Comparison of ENCODE assay signal across 9 mouse cellular contexts in the genomic region with DNA sequence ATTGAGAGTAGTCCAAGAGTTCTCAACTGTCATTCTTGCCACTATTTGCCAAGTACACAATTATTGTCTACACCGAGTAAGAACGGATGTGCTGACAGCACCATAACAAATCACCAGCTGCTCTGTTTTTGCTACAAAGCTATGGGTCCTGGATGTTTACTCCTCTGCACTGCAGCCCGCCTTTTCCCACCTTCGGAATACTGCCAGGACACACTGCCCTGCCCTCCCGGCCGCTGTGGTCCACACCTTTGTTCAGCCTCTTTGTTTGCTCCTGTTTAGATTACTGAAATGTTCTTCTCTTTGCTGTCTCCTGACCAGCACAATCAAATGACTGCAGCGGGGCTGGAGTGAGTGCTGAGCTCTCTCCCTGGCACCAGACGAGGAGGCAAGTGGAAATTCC. TPM values are rescaled to one million over a fixed set of nuclear protein-coding genes. Genes with fewer than 3 reads are reported as not detected.
DNase-seq lines count a peak whose midpoint lies in the region; ATAC-seq lines count a peak whose summit lies in the region.
"Had no signal": no experiment of that assay in that cellular context is flagged by ENCODE, and none has a peak within 500 bp of the region (broad histone marks: within the 10 kb centered on the region; RNA-seq: fewer than 3 reads in every experiment).

No protein-coding gene starts in this region.

- H3K27me3 ChIP-seq in intestine, embryonic 14.5 days (replicated peaks; ENCODE audit: control insufficient read depth, insufficient read depth, low read length): no peaks in the 10 kb centered on the region
- no peaks in the 10 kb centered on the region for H3K27me3 ChIP-seq in intestine, embryonic 15.5 days (replicated peaks)
- H3K27me3 ChIP-seq in kidney, embryonic 14.5 days (ENCODE audit: control insufficient read depth, insufficient read depth, low read length): no peaks in the 10 kb centered on the region
- H3K27me3 ChIP-seq in midbrain, embryonic 16.5 days (ENCODE audit: control insufficient read depth, insufficient read depth, low read depth, low read length): no peaks in the 10 kb centered on the region

- H3K4me2 ChIP-seq in intestine, embryonic 14.5 days (ENCODE audit: low read length): no peak overlapping the region
- H3K4me2 ChIP-seq in intestine, embryonic 15.5 days (replicated peaks): no peak overlapping the region
- no peak overlapping the region for H3K4me2 ChIP-seq in kidney, embryonic 14.5 days (replicated peaks; ENCODE audit: low read depth, low read length)
- no peak overlapping the region for H3K4me2 ChIP-seq in midbrain, embryonic 16.5 days (ENCODE audit: low read length)

- H3K9ac ChIP-seq in intestine, embryonic 14.5 days (ENCODE audit: low read length): no peak overlapping the region
- H3K9ac ChIP-seq in intestine, embryonic 15.5 days: no peak overlapping the region
- H3K9ac ChIP-seq in kidney, embryonic 14.5 days (ENCODE audit: low read depth, low read length): no peak overlapping the region
- no peak overlapping the region for H3K9ac ChIP-seq in midbrain, embryonic 16.5 days (ENCODE audit: low read depth, low read length)

- H3K4me1 ChIP-seq in intestine, embryonic 14.5 days (replicated peaks; ENCODE audit: control insufficient read depth, insufficient read depth, low read length): no peaks in the 10 kb centered on the region
- H3K4me1 ChIP-seq in intestine, embryonic 15.5 days (replicated peaks): no peaks in the 10 kb centered on the region
- 0 out of 2 replicates have a peak, but pooled peaks cover 2% of the 10 kb centered on the region for H3K4me1 ChIP-seq in kidney, embryonic 14.5 days (ENCODE audit: control insufficient read depth, insufficient read depth, low read length)
- no peaks in the 10 kb centered on the region for H3K4me1 ChIP-seq in midbrain, embryonic 16.5 days (ENCODE audit: control insufficient read depth, insufficient read depth, low read length)

- H3K36me3 ChIP-seq in intestine, embryonic 14.5 days (ENCODE audit: control insufficient read depth, insufficient read depth, low read length): peaks cover 77% of the 10 kb centered on the region
- peaks cover 10% of the 10 kb centered on the region; the same call in 1 of the 2 replicates for H3K36me3 ChIP-seq in intestine, embryonic 15.5 days
- peaks cover 79% of the 10 kb centered on the region for H3K36me3 ChIP-seq in kidney, embryonic 14.5 days (ENCODE audit: control insufficient read depth, insufficient read depth, low read length)
- H3K36me3 ChIP-seq in midbrain, embryonic 16.5 days (ENCODE audit: control insufficient read depth, insufficient read depth, low read length): peaks cover 15% of the 10 kb centered on the region

- no peak for ATAC-seq in intestine, embryonic 14.5 days (replicated peaks; ENCODE audit: low FRiP score, low TSS enrichment, low read depth)
- no peak for ATAC-seq in intestine, embryonic 15.5 days
- ATAC-seq in kidney, embryonic 14.5 days (ENCODE audit: low FRiP score, low TSS enrichment): no peak
- no peak for ATAC-seq in midbrain, embryonic 16.5 days
- no peak for ATAC-seq in cerebellum, adult (ENCODE audit: insufficient number of reproducible peaks, low FRiP score, low TSS enrichment)

- DNase-seq in intestine, embryonic 14.5 days (ENCODE audit: low spot score): no peak
- peak; percentile 15 for DNase-seq in heart, adult 8-10 months (ENCODE audit: low spot score)
- no peak for DNase-seq in thymus, postnatal 14 days
- no peak for DNase-seq in cerebellum, postnatal 14 days
- DNase-seq: retina, postnatal 1 day had no signal

- no peaks in the 10 kb centered on the region for H3K9me3 ChIP-seq in intestine, embryonic 14.5 days (ENCODE audit: control insufficient read depth, low read length)
- no peaks in the 10 kb centered on the region for H3K9me3 ChIP-seq in intestine, embryonic 15.5 days
- H3K9me3 ChIP-seq in kidney, embryonic 14.5 days (ENCODE audit: control insufficient read depth, low read length): no peaks in the 10 kb centered on the region
- H3K9me3 ChIP-seq in midbrain, embryonic 16.5 days (replicated peaks; ENCODE audit: control insufficient read depth, low read length, poor library complexity, severe bottlenecking): no peaks in the 10 kb centered on the region

- 42% methylated on average over 8 of the region's 8 CpGs for WGBS in intestine, embryonic 14.5 days
- WGBS in intestine, embryonic 15.5 days: 45% methylated on average over 8 of the region's 8 CpGs
- WGBS in kidney, embryonic 14.5 days: 61% methylated on average over 8 of the region's 8 CpGs
- WGBS in midbrain, embryonic 16.5 days: 76% methylated on average over 8 of the region's 8 CpGs

- peak overlapping the region; percentile 22; the same call in 1 of the 2 replicates for H3K27ac ChIP-seq in intestine, embryonic 14.5 days (ENCODE audit: low read depth)
- no peak overlapping the region for H3K27ac ChIP-seq in intestine, embryonic 15.5 days
- H3K27ac ChIP-seq in kidney, embryonic 14.5 days (ENCODE audit: low read depth, low read length): peak overlapping the region; percentile 42; the same call in 1 of the 2 replicates
- peak overlapping the region; percentile 22; the same call in 1 of the 2 replicates for H3K27ac ChIP-seq in midbrain, embryonic 16.5 days (ENCODE audit: low read length)

- no peak overlapping the region for H3K4me3 ChIP-seq in intestine, embryonic 14.5 days (ENCODE audit: low read depth, low read length)
- H3K4me3 ChIP-seq in intestine, embryonic 15.5 days (replicated peaks): no peak overlapping the region
- H3K4me3 ChIP-seq in kidney, embryonic 14.5 days (ENCODE audit: low read length): no peak overlapping the region
- H3K4me3 ChIP-seq in midbrain, embryonic 16.5 days (ENCODE audit: low read depth, low read length): no peak overlapping the region

RNA-seq across cellular contexts. Expression of gene Chac1, which starts 57.2 kb away (rescaled TPM):
- 1.6 and 1.7 TPM in 2 replicates for polyA plus RNA-seq in intestine, embryonic 14.5 days (2014; fragmentation: Nextera tagmentation; extraction: Ambion mirVana)
- polyA plus RNA-seq in intestine, embryonic 15.5 days (2015; fragmentation: Nextera tagmentation; extraction: Ambion mirVana): 2.3 and 2.7 TPM in 2 replicates
- 10 to 100 TPM in 1 of 4 experiments, 1 to 10 TPM in 3; 2.8 to 15.4 (median 5.2) TPM for total RNA-seq in heart, adult 8-10 months (2022)
- polyA plus RNA-seq in kidney, embryonic 14.5 days (2014; fragmentation: Nextera tagmentation; extraction: Ambion mirVana): 0.38 and 1.0 TPM in 2 replicates
- 9.5 and 10.5 TPM in 2 replicates for polyA plus RNA-seq in midbrain, embryonic 16.5 days (2015; fragmentation: Nextera tagmentation; extraction: Ambion mirVana)
